Mouse (Mus musculus) embryonic facial prominence, embryonic 11.5 days (tissue): Measurements from ENCODE around the gene Commd7. TPM values are rescaled to one million over a fixed set of nuclear protein-coding genes. Genes with fewer than 3 reads are reported as not detected.
A peak's percentile ranks its signal among the peaks of the same experiment; 100 is the strongest.

Experiments used
- ATAC-seq: fragments of 200-750 bp; cut with Nextera tagmentation; replicated peaks from 2 replicates; pipeline ENCODE4 v1.8.0; 2017; ENCODE audit warnings: low read depth; ENCODE audit not compliant: insufficient number of reproducible peaks, low FRiP score, low TSS enrichment
- DNase-seq: peaks from one replicate; pipeline ENCODE4 v3.0.0-alpha.2; 2015; ENCODE audit warnings: low spot score
- H3K27ac ChIP-seq: fragments of 300-500 bp; sonication (generic); replicated peaks from 2 replicates; pipeline ENCODE4 v1.5.1; 2014; ENCODE audit warnings: mild to moderate bottlenecking, low read depth, low read length, control low read depth
- H3K27me3 ChIP-seq: fragments of 300-500 bp; sonication (generic); 2 replicates; pipeline ENCODE4 v1.6.1; 2014; ENCODE audit warnings: mild to moderate bottlenecking, low read length, moderate library complexity, mixed read lengths; ENCODE audit not compliant: control insufficient read depth, insufficient read depth
- H3K36me3 ChIP-seq: fragments of 300-500 bp; sonication (generic); replicated peaks from 2 replicates; pipeline ENCODE4 v1.6.1; 2014; ENCODE audit warnings: low read depth, mild to moderate bottlenecking, low read length, moderate library complexity, mixed read lengths; ENCODE audit not compliant: control insufficient read depth, insufficient read depth
- H3K4me1 ChIP-seq: fragments of 300-500 bp; sonication (generic); 2 replicates; pipeline ENCODE4 v1.6.1; 2014; ENCODE audit warnings: low read length, mixed read lengths; ENCODE audit not compliant: control insufficient read depth, insufficient read depth
- H3K4me2 ChIP-seq: fragments of 300-500 bp; sonication (generic); 2 replicates; pipeline ENCODE4 v1.6.1; 2014; ENCODE audit warnings: low read depth, mild to moderate bottlenecking, control low read depth, low read length, moderate library complexity
- H3K4me3 ChIP-seq: fragments of 300-500 bp; sonication (generic); 2 replicates; pipeline ENCODE4 v1.5.1; 2014; ENCODE audit warnings: low read depth, low read length, control low read depth
- H3K9ac ChIP-seq: fragments of 300-500 bp; sonication (generic); replicated peaks from 2 replicates; pipeline ENCODE4 v1.6.1; 2014; ENCODE audit warnings: mild to moderate bottlenecking, control low read depth, low read length
- H3K9me3 ChIP-seq: fragments of 300-500 bp; sonication (generic); replicated peaks from 2 replicates; pipeline ENCODE4 v1.6.1; 2016; ENCODE audit warnings: mild to moderate bottlenecking, low read length, inconsistent platforms, mixed read lengths; ENCODE audit not compliant: control insufficient read depth
- WGBS: fragments of 180-500 bp; shearing (Covaris S2); extraction: QIAGEN DNeasy Blood & Tissue Kit; methylation state at CpG from one replicate; pipeline ENCODE4 v1.1.7; 2014; 5-methylcytosine and 5-hydroxymethylcytosine counted together
- polyA plus RNA-seq: library from polyadenylated mRNA; unstranded; fragments of >200 nt; fragmentation: Nextera tagmentation; extraction: Ambion mirVana; gene quantifications from 2 replicates; pipeline ENCODE4 v1.2.1, GENCODE M21; 2014

The Commd7 gene
- polyA plus RNA-seq, 1 experiment from 2014 or later, result 68.6 TPM

- no peak for DNase-seq
Measured at GRCm38 (mm10) chr2:153616893-153617292, 15.7 kb downstream of the Commd7 start.

DNA sequence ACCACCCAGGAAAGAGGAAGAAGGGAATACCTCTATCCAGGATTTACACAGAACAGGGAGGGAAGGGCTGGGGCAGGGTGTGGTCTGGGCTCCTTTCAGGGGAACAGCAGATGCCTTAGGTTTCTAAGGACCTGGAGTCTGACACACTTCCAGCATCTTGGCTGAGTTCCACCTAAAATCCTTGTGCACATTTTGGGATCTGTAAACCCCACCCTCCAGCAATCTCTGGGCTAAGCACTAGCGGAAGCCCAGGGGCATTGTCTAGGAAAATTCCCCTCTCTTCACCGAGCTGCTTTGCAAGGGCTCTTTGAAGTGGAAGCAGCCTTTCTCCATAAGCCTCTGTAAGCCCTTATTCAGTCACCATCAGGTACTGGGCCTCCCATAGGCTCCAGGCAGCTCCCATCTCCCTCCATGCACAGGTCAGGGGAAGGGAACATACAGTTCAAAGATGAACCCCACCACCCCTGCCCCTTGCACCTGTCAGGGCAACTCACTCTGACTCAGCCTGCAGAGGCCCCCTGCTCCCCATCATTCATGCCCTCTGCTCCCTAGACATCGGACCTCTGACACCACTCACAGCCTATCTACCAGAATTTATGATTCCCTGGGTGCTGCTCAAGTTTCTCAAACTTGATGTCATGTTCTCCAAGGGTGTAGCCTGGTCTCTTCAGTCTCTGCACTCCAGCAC is 19.8 kb downstream of the Commd7 start:
- peak overlapping the region; percentile 33; the same call in 1 of the 2 replicates for H3K9ac ChIP-seq
- no peaks in the 10 kb centered on the region for H3K4me1 ChIP-seq
- 34% methylated on average over 3 of the region's 3 CpGs for WGBS
- H3K9me3 ChIP-seq, result no peaks in the 10 kb centered on the region
- ATAC-seq, result no peak
- no peak for DNase-seq
- H3K4me2 ChIP-seq, result no peak overlapping the region
- H3K27ac ChIP-seq, result no peak overlapping the region
- no peak overlapping the region for H3K4me3 ChIP-seq
- H3K36me3 ChIP-seq, result no peaks in the 10 kb centered on the region
- no peaks in the 10 kb centered on the region for H3K27me3 ChIP-seq

More at GRCm38 (mm10) chr2:153616893-153617292, 15.7 kb downstream of the Commd7 start:
- Histone ChIP-seq H3K36me3 (peaks cover under 1% of the 10 kb centered on the region), H3K4me2 (no peak overlapping the region), H3K27ac (no peak overlapping the region), H3K4me3 (no peak overlapping the region), H3K4me1 (no peaks in the 10 kb centered on the region), H3K9ac (no peak overlapping the region), H3K9me3 (no peaks in the 10 kb centered on the region), H3K27me3 (no peaks in the 10 kb centered on the region)
- no peak for ATAC-seq
- WGBS, result 95% methylated on average over 3 of the region's 3 CpGs

GRCm38 (mm10) chr2:153611743-153612142 is 20.8 kb downstream of the Commd7 start:
- no peaks in the 10 kb centered on the region for H3K9me3 ChIP-seq
- H3K27ac ChIP-seq, result no peak overlapping the region
- DNase-seq (no peak), ATAC-seq (no peak)
- no peaks in the 10 kb centered on the region for H3K4me1 ChIP-seq
- no peaks in the 10 kb centered on the region for H3K36me3 ChIP-seq
- H3K4me3 ChIP-seq, result no peak overlapping the region
- no peak overlapping the region for H3K9ac ChIP-seq
- no peaks in the 10 kb centered on the region for H3K27me3 ChIP-seq
- no peak overlapping the region for H3K4me2 ChIP-seq
- 92% methylated on average over 1 of the region's 1 CpGs for WGBS

- 56% methylated on average over 7 of the region's 7 CpGs for WGBS
- H3K9ac ChIP-seq, result peak overlapping the region; percentile 54
- ATAC-seq (no peak), DNase-seq (no peak)
- no peaks in the 10 kb centered on the region for H3K9me3 ChIP-seq
- no peaks in the 10 kb centered on the region for H3K4me1 ChIP-seq
- no peak overlapping the region for H3K27ac ChIP-seq
- H3K4me3 ChIP-seq, result no peak overlapping the region
- H3K36me3 ChIP-seq, result no peaks in the 10 kb centered on the region
- H3K27me3 ChIP-seq, result no peaks in the 10 kb centered on the region
- no peak overlapping the region for H3K4me2 ChIP-seq
Measured at GRCm38 (mm10) chr2:153611241-153611630, 21.3 kb downstream of the Commd7 start.

DNA sequence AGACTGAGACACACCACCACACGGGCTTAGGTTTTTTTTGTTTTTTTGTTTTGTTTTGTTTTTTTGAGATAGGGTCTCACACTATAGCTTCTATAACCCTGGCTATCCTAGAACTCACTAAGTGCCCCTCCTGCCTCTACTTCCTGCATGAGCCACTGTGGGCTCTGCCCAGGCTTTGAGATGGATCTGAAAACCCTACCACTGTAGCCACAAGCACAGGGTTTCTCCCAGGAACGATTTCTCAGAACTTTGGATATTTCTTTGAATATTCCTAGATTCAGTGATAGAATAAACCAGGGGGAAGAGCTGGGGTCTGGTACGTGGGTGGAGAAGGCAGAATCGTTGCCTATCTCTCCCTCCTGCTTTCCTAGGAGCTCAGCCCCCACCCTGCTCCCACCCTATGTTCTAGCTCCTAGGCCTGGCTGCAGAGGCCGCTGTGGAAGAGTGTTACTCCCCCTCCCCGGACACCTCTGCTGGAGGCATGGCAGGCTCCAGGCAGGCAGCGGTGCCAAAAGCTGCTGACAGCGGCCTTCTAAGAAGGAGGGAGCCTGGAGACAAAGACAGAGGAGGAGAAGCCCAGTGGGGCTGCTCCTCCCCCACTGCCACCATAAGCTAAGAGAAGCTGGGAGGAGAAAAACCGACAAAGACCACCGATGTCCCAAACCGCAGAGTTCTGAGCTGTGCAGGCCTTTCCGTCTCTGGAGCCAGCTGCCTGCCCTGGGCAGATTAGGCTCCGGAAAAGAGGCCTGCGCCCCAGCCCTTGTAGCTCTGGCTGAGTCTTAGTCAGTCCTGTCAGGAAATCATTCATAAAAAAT is 21.9 kb downstream of the Commd7 start:
- Histone ChIP-seq H3K4me3 (no peak overlapping the region), H3K9ac (peak overlapping the region; percentile 54), H3K36me3 (no peaks in the 10 kb centered on the region), H3K27me3 (no peaks in the 10 kb centered on the region), H3K4me1 (no peaks in the 10 kb centered on the region), H3K4me2 (no peak overlapping the region), H3K27ac (peak overlapping the region; percentile 53), H3K9me3 (no peaks in the 10 kb centered on the region)
- DNase-seq (peak; percentile 34), ATAC-seq (peak; percentile 37; the same call in 1 of the 2 replicates)
- WGBS, result 22% methylated on average over 13 of the region's 14 CpGs

DNA sequence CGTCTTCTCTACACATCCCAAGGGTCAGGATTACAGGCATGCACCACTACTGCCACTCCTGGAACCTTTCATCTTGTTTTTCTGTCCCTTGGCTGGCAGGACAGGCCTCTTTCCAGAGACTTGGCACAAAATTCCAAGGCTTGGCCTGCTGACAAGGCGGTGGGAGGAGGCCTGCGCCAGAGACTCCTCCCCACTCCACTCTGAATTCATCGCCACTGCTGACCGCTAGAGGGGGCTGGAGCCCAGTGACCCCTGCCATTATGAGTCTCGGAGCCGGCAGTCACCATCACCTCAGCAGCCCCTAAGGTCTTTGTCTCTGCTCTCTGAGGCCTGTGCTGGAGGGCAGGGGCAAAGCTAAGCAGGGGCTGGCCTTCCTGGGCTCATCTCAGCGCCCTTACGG is 23.0 kb downstream of the Commd7 start:
- DNase-seq (peak; percentile 89), ATAC-seq (peak; percentile 63)
- Histone ChIP-seq H3K4me2 (no peak overlapping the region), H3K27me3 (no peaks in the 10 kb centered on the region), H3K4me3 (no peak overlapping the region), H3K36me3 (no peaks in the 10 kb centered on the region), H3K9ac (no peak overlapping the region), H3K9me3 (no peaks in the 10 kb centered on the region), H3K27ac (no peak overlapping the region), H3K4me1 (no peaks in the 10 kb centered on the region)
- WGBS, result 9% methylated on average over 9 of the region's 9 CpGs

DNA sequence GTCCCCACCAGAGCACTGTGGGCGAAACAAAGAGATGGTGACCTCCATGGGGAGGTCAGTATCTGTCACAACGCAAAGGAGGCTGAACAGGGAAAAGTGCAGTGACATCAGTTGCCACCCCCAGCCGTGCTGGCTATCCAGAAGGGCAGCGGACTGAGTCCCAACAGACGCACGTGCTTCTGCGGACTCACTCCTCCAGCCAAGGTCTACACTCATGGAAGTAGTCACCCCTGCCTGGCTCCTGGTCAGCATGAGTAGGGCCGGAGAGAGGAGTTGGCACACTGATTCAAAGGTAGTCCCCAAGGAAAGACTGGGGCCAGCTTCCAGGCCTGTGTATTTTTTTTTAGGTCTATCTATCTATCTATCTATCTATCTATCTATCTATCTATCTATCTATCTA is 23.5 kb downstream of the Commd7 start:
- 71% methylated on average over 8 of the region's 8 CpGs for WGBS
- H3K36me3 ChIP-seq, result no peaks in the 10 kb centered on the region
- H3K4me2 ChIP-seq, result no peak overlapping the region
- no peak overlapping the region for H3K27ac ChIP-seq
- H3K27me3 ChIP-seq, result no peaks in the 10 kb centered on the region
- H3K9ac ChIP-seq, result no peak overlapping the region
- DNase-seq (no peak), ATAC-seq (no peak)
- H3K4me3 ChIP-seq, result no peak overlapping the region
- H3K4me1 ChIP-seq, result no peaks in the 10 kb centered on the region
- no peaks in the 10 kb centered on the region for H3K9me3 ChIP-seq

DNA sequence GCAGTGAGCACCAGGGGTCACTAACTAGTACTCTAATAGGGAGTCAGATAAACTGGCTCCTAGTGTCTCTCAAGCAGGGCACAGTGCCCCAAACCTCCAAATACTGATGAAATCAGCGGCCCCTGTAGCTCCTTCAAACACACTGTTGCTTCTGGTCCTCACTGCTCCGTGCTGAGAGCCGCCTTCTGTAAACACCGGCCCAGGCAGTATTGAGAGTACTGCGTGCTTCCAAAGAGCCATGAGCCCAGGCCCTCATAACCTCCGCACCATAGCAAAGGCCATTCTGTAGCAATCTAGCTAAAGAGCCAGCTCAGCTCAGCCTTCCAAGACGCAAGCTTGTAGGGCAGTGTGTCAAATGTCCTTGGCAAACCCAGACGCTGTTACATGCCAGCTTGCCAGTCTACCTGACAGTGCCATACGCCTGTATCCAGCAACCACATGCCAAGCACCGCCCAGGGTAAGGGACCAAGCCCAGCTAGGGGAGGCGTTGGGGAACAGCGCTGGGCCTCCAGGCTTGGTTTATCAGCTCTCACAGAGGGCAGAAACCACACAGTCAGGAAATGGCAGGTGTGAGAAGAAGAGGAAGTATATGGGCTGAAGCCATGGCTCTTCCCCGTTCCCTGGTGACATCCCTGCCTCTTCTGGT is 24.6 kb downstream of the Commd7 start:
- H3K9ac ChIP-seq, result no peak overlapping the region
- ATAC-seq, result no peak

More for the DNA sequence above, 24.6 kb downstream of the Commd7 start:
- Histone ChIP-seq H3K27ac (no peak overlapping the region), H3K4me1 (no peaks in the 10 kb centered on the region), H3K27me3 (no peaks in the 10 kb centered on the region), H3K4me3 (no peak overlapping the region), H3K36me3 (no peaks in the 10 kb centered on the region), H3K9me3 (no peaks in the 10 kb centered on the region), H3K4me2 (no peak overlapping the region)
- 85% methylated on average over 13 of the region's 13 CpGs for WGBS
- DNase-seq, result no peak
